Mouse (Mus musculus): ENCODE results near the gene Rara.

Gene Rara

DNA sequence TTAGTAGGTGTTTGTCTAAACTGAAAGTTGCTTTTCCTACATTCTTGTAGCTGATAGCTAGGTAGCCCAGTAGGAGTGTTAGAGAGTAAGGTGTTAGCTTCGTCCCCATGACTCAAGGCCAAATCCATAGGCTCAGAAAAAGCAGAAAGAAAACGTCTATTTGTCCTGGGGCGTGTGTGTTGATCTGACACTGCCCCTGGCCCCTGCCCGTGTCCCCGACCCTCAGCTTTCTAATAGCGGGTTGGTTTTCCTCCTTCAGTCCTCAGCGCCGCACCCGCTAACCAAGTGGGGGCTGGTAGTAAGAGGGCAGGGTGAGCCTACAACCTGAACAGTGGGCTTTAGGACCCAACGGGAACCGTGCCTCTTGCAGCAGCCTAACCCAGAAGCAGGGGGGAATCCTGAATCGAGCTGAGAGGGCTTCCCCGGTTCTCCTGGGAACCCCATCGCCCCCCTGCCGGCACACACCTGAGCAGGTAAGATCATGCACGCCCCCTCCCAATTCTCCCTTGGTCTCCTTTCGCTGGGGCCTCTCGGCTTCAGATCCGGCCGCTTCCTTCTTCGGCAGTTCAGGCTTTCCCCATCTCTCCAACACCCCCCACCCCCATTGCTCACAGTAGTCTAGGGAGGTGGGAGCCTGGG is at the start of gene Rara:
Gene Rara (plus strand): TSS at position 381 of the 639 bp plus-strand sequence.
- CTCF ChIA-PET: interaction anchor here in 3 of 4 experiments (0.6 to 1.5 kb wide), 7 partner anchors 8 to 45 kb away, joined by 3 to 10 read pairs (median 4); no protein-coding TSS in a partner anchor
- POLR2A ChIA-PET: interaction anchor here (0.5 to 5.6 kb wide), 26 partner anchors 10 to 238 kb away, joined by 3 to 43 read pairs (median 5); partner anchors contain the start of genes Cdc6 (in 1 of the 4) and Top2a (in 1 of the 4)

DNA sequence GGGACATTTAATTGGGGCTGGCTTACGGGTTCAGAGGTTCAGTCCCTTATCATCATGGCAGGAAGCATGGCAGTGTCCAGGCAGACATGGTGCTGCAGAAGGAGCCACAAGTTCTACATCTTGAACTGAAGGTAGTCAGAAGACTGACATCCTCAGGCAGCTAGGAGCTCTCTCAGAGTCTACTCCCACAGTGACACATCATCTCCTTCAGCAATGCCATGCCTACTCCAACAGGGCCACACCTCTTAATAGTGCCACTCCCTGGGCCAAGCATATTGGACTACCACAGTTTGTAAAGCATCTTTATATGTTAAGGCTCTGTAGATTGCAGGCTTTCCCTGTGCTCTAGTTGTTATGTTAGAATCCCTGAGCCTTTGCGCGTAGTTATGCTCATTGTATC is 39.9 kb upstream of the Rara start:
- ChIA-PET POLR2A (interaction anchor here in 3 of 4 experiments (0.6 to 1.2 kb wide), 5 partner anchors 12 to 53 kb away, joined by 3 to 8 read pairs (median 5); no protein-coding TSS in a partner anchor), CTCF (no interaction called here)

DNA sequence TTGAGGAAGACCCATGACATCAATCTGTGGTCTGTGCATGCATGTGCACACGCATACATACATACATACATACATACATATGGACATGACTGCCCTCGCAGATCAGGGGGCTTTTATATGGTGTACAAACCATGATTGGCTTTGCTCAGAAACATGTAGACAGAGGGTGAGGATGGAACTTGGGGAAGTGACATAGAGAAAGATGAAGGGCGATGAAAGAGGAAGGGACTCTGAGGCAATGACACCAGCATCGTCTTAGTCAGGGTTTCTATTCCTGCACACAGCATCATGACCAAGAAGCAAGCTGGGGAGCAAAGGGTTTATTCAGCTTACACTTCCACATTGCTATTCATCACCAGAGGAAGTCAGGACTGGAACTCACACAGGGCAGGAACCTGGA is 38.5 kb upstream of the Rara start:
- ChIA-PET POLR2A (interaction anchor here in 1 of 4 experiments (0.7 to 3.1 kb wide), 2 partner anchors 18 to 126 kb away, joined by 3 to 19 read pairs; partner anchors contain the start of gene Cdc6), CTCF (no interaction called here)

DNA sequence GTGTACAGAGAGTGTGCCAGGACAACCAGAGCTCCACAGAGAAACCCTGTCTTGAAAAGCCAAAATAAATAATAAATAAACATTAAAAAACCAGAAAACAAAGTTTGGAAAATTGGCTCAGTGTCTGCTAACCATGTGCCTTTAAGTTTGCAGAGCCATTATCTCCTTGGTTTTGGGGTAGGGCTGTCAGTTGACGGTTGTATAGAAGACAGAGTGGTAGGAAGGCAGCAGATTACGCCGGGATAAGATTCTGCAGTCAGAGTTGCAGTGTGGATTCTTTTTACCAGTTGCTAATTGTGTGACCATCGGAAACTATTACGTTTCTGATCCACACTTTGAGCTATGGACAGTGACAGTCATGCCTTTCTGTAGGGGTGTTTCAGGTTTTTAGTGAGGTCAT is 37.6 kb upstream of the Rara start:
- CTCF ChIA-PET: no interaction called here
- POLR2A ChIA-PET: interaction anchor here in 2 of 4 experiments (0.5 to 3.1 kb wide), 9 partner anchors 9 to 213 kb away, joined by 3 to 19 read pairs (median 6); partner anchors contain the start of genes Cdc6 (in 1 of the 2) and Wipf2 (in 1 of the 2)

GRCm38 (mm10) chr11:98892426-98892825 is 35.2 kb upstream of the Rara start:
- CTCF ChIA-PET: interaction anchor here in 2 of 4 experiments (0.5 to 1.2 kb wide), 3 partner anchors 24 to 404 kb away, joined by 3 to 4 read pairs (median 4); no protein-coding TSS in a partner anchor
- POLR2A ChIA-PET: interaction anchor here in 2 of 4 experiments (0.7 to 1.2 kb wide), 3 partner anchors 9 to 14 kb away, joined by 3 to 5 read pairs (median 3); no protein-coding TSS in a partner anchor

DNA sequence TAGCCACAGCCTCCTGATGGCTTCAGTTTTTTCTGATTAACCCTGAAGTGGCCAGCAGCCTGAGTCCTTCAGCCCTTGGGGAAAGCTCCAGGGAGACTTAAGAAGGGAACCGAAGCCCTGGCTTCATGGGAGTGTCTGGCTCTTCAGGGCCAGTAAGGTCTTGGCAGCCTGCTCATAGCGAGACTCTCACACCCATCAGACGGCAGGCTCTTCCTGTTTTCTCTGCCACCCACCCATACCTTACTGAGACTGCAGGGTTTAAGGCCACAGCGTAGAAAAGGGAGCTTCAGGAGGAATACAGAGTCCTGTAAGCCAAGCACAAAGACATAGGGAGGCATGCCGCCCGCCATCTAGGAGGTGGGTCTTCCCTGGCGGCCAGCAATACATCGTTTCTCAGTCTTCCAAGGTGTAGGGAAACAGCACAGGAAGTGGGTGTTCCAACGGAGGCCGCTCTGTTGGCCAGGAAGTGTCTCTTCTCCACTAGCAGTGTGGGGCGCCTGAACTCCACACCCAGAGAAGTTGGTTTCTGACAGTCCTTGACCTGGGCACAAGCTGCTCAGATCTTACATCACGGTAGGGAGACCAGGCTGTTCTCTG is 27.0 kb upstream of the Rara start:
- POLR2A ChIA-PET: interaction anchor here in 1 of 4 experiments (1.1 to 3.1 kb wide), 3 partner anchors 7 to 29 kb away, joined by 4 to 19 read pairs (median 8); partner anchors contain the start of gene Cdc6
- CTCF ChIA-PET: interaction anchor here in 1 of 4 experiments (0.5 kb wide), 1 partner anchor 226 kb away, joined by 8 read pairs; no protein-coding TSS in a partner anchor

GRCm38 (mm10) chr11:98902621-98903245 is 24.9 kb upstream of the Rara start:
- POLR2A ChIA-PET: interaction anchor here in 3 of 4 experiments (0.6 to 2.0 kb wide), 11 partner anchors 10 to 568 kb away, joined by 3 to 13 read pairs (median 4); partner anchors contain the start of gene Gjd3 (in 1 of the 3)
- CTCF ChIA-PET: interaction anchor here in 2 of 4 experiments (0.6 to 1.2 kb wide), 4 partner anchors 19 to 185 kb away, joined by 3 to 7 read pairs (median 4); no protein-coding TSS in a partner anchor

GRCm38 (mm10) chr11:98904577-98904976 is 23.0 kb upstream of the Rara start:
- POLR2A ChIA-PET: interaction anchor here in 2 of 4 experiments (1.1 to 6.4 kb wide), 7 partner anchors 8 to 77 kb away, joined by 3 to 53 read pairs (median 4); partner anchors contain the start of gene Gjd3 (in 1 of the 2)
- CTCF ChIA-PET: interaction anchor here in 1 of 4 experiments (0.8 to 1.0 kb wide), 2 partner anchors 12 to 118 kb away, joined by 3 to 4 read pairs; no protein-coding TSS in a partner anchor

DNA sequence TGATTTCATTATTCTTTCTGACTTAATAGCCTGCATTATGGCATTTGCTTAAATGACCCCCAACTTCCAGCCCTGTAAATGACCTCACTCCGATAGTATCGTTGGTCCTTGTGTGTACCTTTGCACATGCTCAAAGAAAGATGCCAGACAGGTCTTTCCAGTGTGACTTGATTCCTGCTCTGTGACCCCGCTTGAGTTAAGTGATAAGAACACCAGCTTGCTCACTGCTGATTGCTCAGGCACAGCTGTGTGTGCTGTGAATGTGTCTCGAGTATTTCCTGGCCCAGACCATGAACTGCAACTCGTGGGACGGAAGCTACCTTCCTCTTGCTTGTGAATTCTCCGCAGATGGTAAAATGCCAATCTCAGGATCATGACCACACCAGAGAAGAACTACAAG is 22.6 kb upstream of the Rara start:
- POLR2A ChIA-PET: interaction anchor here in 2 of 4 experiments (0.6 to 6.4 kb wide), 10 partner anchors 8 to 1372 kb away, joined by 3 to 53 read pairs (median 5); partner anchors contain the start of gene Gjd3 (in 1 of the 2)
- CTCF ChIA-PET: interaction anchor here in 1 of 4 experiments (0.8 to 1.0 kb wide), 2 partner anchors 11 to 118 kb away, joined by 3 to 4 read pairs; no protein-coding TSS in a partner anchor

GRCm38 (mm10) chr11:98905583-98905982 is 22.0 kb upstream of the Rara start:
- ChIA-PET POLR2A (interaction anchor here in 2 of 4 experiments (0.6 to 6.4 kb wide), 17 partner anchors 8 to 1372 kb away, joined by 3 to 53 read pairs (median 7); partner anchors contain the start of genes Nr1d1 (in 1 of the 2), Rara (in 1 of the 2) and Wipf2 (in 1 of the 2)), CTCF (interaction anchor here in 1 of 4 experiments (1.6 kb wide), 1 partner anchor 11 kb away, joined by 6 read pairs; no protein-coding TSS in a partner anchor)

DNA sequence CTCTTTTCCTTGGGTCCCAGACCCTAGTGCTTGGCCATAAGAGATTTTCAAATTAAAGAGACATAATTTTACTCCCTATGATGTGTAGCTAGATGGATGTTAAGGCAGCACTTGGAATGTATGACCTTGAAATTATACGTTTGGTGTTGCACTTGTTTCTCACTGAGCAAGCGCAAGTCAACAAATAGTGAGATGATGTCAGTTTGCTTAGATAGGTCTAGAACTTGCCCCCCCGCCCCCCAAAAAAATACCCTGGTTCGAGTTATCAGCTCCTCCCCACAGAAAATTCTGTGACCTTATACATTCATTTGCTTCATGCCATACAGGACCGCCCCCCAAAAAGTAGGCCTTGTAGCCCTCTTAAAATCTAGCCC is 20.6 kb upstream of the Rara start:
- CTCF ChIA-PET: interaction anchor here (0.5 to 2.5 kb wide), 14 partner anchors 9 to 452 kb away, joined by 3 to 9 read pairs (median 4); no protein-coding TSS in a partner anchor
- POLR2A ChIA-PET: interaction anchor here (0.5 to 6.4 kb wide), 69 partner anchors 8 to 225 kb away, joined by 3 to 53 read pairs (median 5); partner anchors contain the start of genes Top2a (in 3 of the 4), Psmd3 (in 2 of the 4), Wipf2 (in 2 of the 4) and Gjd3 (in 1 of the 4)

GRCm38 (mm10) chr11:98907437-98908173 is 20.0 kb upstream of the Rara start, which contains the start of gene Cdc6:
Cdc6 (plus strand) TSS chr11:98907801.
- ChIA-PET CTCF (interaction anchor here (0.5 to 2.5 kb wide), 23 partner anchors 9 to 451 kb away, joined by 3 to 9 read pairs (median 3); no protein-coding TSS in a partner anchor), POLR2A (interaction anchor here in 3 of 4 experiments (0.5 to 6.4 kb wide), 81 partner anchors 8 to 241 kb away, joined by 3 to 53 read pairs (median 5); partner anchors contain the start of genes Top2a (in 3 of the 3), Psmd3 (in 2 of the 3), Wipf2 (in 2 of the 3) and Gjd3 (in 1 of the 3))

- CTCF ChIA-PET: interaction anchor here in 2 of 4 experiments (0.7 to 1.4 kb wide), 2 partner anchors 12 to 216 kb away, joined by 3 to 6 read pairs; no protein-coding TSS in a partner anchor
- POLR2A ChIA-PET: interaction anchor here in 2 of 4 experiments (0.7 to 6.4 kb wide), 15 partner anchors 9 to 133 kb away, joined by 3 to 53 read pairs (median 4); partner anchors contain the start of gene Rara (in 1 of the 2)
These were observed 18.0 kb upstream of the Rara start for GRCm38 (mm10) chr11:98909654-98910053.

DNA sequence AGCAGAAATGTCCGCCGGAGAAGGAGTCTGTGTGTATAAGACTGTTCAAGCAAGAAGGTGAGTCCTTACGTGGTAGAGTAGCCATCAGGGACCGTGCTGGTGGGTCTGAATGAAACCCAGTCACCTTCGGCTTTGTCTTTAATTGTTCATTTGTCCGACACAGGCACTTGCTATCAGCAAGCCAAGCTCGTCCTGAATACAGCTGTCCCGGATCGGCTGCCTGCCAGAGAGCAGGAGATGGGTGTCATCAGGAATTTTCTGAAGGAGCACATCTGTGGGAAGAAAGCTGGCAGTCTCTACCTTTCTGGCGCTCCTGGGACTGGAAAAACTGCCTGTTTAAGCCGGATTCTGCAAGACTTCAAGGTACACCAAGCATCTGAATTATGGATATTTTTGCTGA is 17.2 kb upstream of the Rara start:
- CTCF ChIA-PET: interaction anchor here in 1 of 4 experiments (0.9 kb wide), 1 partner anchor 41 kb away, joined by 3 read pairs; no protein-coding TSS in a partner anchor
- POLR2A ChIA-PET: interaction anchor here in 2 of 4 experiments (0.6 to 0.7 kb wide), 2 partner anchors 16 to 93 kb away, joined by 3 to 4 read pairs; no protein-coding TSS in a partner anchor

- POLR2A ChIA-PET: interaction anchor here in 1 of 4 experiments (1.1 kb wide), 1 partner anchor 10 kb away, joined by 5 read pairs; no protein-coding TSS in a partner anchor
- CTCF ChIA-PET: interaction anchor here in 1 of 4 experiments (0.6 kb wide), 1 partner anchor 25 kb away, joined by 3 read pairs; no protein-coding TSS in a partner anchor
These were observed 16.1 kb upstream of the Rara start for GRCm38 (mm10) chr11:98911498-98911897.

DNA sequence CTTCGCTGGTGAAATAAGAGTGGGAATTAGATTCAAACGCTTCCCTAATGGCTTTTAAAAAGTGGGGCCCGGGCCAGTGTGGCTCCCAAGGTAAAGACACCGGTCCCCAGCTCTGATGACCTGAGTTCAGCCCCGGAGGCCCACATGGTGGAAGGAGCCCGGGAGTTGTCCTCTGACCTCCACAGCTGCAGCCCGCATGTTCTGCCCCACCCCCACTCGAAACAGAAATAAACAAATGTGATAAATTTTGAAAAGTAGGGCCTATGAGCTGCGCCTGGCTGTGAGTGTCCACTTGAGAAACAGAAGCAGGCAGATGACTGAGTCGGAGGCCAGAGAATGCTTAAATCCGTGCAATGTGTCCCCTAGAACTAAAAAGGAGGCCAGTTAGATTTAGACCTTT is 13.4 kb upstream of the Rara start:
- CTCF ChIA-PET: interaction anchor here in 1 of 4 experiments (1.2 kb wide), 1 partner anchor 8 kb away, joined by 3 read pairs; no protein-coding TSS in a partner anchor
- POLR2A ChIA-PET: interaction anchor here in 1 of 4 experiments (0.7 to 2.9 kb wide), 9 partner anchors 8 to 110 kb away, joined by 3 to 11 read pairs (median 5); partner anchors contain the start of gene Top2a
